Mouse (Mus musculus) 3134 (cell line): ENCODE measurements around the gene Gipr.
A peak's percentile ranks its signal among the peaks of the same experiment; 100 is the strongest.

Experiments used
- DNase-seq: peaks from one replicate; pipeline ENCODE4 v3.0.0-alpha.2; 2011; ENCODE audit warnings: low spot score; ENCODE audit not compliant: insufficient read length; ENCODE audit errors: extremely low read depth

Gipr gene

DNA sequence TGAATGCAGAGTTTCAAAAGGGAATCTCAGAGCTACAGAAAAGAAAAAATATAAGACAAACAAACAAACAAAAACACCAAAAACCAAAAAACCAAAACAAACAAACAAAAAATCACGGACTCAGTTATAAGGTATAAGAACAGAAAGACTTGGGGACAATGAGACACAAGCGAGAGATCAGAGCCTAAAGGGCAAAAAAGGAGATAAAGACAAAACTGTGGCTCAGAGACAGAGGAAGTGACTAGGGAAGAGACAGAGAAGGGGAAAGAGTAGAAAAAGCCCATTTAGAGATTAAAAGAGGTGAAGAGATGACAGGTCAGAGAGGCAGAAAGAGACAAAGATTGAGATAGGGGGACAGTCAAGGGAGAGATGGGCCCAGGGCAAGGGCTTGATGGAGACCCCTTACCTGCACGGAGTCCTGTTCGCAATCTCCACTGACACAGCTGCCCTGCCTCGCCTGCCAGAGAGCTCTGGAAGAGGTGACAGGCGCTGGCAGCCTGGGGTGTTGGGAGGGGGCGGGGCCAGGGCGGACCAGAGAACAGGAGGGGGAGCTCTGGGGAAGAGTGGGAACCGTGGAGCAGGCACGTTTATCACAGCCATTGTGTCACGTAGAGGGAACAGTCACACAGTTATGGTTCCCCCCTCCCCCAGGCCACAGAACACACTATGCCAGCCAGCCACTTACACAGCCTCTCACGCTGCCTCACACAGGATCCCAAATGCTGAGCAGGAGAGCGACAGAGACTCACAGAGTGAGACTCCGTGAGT lies at the start of gene Gipr:
Gene Gipr (minus strand): TSS at position 472 of the 768 bp plus-strand sequence.
- DNase-seq = no peak

DNA sequence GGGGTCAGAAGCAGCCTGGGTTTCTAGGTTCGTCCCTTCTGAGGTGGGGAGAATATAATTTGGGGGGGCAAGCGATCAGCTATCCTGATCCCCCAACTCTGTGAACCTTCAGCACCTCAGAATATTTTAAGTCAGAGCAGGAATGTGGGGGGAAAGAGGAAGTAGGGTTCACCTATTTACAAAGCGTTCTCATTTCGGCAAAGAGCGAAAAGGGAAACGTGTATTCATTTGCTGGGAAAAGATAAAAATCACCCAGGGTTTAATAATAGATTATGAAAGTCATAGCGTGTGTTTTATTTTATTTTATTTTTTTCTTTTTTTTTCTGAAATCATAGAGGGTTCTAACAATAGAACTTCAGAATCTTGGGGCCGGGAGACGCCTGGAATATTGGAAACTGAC lies 49.0 kb upstream of the Gipr start:
- DNase-seq = no peak

DNA sequence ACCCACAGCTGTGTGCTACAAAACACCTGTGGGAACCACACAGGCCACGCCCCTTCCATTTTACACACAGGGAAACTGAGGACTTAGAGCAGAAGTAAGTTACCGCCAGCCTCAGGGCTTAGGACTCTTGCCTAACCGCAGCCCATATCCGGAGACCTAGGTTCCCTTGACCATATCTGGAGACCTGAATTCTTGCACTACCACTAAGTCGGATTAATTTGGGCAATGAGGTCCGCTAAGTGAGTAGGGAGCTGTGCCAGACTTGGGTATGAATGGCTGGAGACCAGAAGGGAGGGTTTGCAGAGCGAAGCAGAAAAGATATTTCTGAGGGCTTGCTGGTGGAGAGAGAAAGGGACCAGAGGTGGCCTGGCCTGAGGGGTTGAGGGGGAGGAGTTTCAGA lies 48.4 kb upstream of the Gipr start:
- DNase-seq = no peak

DNA sequence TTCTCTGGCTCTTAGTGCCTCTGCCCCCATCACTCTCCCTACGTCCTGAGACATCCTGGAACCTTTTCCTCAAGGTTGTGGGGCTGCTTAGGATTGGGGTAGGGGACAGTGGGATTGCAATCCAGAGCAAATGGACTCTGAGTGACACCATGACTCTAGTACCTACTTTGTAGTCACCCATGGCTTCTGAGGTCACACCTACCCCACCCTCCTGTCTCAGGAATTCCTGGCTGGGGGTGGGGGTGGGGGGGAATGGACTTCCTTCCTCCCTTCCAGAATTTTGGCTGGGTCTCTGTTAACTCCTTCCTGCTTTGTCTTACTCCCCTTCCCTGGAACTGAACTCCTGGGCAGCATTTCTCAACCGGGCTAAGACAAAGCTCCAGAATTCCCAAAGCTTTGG lies 47.5 kb upstream of the Gipr start:
- no peak for DNase-seq

DNA sequence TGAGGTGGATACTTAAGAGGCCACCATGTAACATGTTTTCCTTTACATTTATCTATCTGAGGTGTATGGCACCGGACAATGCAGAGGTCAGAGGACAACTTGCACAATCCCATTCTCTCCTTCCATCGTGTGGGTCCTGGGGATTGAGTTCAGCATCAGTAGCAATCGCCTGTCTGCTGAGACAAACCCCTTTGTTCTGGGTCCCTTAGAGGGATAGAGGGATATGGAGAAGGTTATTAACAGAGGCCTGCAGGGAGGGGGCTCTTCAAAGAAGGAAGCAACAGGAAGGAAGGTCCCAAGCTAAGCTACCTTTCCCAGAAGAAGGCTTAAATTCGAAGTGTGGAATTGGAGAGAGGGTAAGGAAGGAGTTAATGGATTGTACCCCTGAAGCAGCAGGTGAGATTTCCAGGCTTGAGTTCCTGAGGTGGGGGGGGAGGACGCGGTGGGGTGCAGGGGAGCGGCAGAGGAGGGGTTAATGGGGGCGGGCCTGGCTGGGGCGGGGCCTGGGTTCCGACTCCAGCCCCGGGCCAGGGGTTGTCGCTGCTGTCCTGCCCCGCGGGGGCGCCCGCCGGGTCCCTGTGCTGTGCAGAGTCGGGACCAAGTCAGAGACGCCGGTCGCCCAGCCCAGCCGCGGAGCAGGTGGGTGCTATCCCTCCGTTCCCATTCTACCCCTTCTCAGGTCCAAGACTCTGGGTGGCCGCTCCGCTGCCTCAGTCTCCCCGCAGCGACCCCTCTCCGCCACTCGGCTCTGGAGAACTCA lies 46.2 kb upstream of the Gipr start, which contains the start of gene Gpr4:
Gene Gpr4 (plus strand): TSS at position 543 of the 760 bp plus-strand sequence.
- DNase-seq = no peak

DNA sequence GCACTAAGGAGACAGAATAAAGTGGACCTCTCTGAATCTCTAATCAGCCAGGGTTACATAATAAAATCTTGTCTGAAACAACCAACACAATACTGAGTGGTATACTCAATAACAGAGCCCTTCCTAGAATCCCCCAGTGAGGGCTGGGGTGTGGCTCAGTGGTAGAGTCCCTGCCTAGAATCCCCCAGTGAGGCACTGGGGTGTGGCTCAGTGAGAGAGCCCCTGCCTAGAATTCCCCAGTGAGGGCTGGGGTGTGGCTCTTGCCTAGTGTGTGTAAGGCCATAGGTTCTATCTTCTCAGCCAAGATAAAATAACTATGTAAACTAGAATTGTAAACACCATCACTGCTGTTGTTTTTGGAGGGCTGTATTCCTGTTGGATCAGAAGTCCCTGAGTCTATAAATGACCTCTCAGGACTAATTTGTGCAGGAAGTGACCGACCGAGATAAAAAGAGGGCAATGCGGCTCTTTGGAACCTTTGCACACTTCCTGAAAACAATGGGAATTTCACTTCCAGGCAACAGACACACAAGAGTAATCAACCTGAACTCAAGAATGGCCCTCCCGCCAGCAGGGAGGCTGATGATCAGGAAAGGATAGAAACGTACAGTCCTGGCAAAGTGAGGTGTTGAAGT lies 45.2 kb upstream of the Gipr start:
- DNase-seq = no peak

DNA sequence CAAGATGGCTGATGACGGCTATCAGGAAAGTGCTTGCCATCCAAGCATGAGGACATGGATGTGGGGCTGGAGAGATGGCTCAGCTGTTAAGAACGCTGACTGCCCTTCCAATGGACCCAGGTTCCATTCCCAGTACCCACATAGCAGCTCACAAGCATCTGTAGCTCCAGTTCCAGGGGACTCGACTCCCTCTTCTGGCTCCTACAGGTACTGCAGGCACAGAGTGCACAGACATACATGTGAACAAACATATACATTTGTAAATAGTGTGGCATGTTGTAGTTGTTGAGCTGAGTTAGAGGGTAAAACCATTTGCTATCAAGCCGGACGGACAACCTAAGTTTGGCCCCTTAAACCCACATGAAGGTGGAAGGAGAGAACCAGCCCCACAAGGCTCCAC lies 44.1 kb upstream of the Gipr start:
- no peak for DNase-seq

DNA sequence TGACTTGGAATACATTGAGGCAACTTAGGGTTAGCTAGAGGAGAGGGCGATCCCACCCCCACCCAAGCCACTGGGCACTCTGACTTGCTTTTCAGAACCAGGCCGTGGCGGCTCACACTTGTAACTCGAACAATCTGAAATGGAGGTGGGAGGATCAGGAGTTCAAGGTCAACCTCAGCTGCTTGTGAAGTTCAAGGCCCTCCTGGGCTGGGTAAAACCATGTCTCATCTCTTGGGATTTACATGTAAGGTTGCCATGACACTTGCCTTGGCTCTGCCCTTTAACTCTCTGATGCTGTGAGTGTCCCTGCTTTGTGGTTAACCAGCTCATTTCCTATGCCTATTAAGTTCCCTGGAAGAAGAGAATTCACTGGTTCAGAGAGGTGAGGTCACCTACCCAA lies 43.6 kb upstream of the Gipr start:
- no peak for DNase-seq

DNA sequence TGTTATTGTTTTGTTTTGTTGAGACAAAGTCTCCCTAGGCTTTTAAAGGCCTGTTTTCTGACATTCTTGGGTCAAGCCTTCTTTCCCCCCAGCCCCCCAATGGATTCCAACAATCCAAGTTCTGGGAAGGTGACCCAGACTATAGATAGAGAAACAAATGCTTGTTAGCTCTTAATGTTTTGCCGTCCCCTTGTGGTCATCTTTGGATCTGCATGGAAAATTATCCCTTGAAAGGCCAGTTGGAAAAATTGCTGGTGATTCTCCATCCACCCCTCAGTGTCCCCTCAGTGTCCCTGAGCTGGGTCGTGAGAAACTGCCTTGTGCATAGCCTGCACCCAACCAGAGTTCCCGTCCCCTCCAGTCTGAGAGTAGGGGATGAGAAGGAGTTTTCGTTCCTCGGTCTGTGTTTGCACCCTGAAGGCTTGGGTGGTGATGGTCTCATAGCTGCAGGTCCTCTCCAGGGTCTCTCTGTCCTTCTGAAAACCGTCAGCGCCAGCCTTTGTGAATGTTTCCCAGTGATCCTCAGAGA lies 43.1 kb upstream of the Gipr start:
- DNase-seq = no peak

DNA sequence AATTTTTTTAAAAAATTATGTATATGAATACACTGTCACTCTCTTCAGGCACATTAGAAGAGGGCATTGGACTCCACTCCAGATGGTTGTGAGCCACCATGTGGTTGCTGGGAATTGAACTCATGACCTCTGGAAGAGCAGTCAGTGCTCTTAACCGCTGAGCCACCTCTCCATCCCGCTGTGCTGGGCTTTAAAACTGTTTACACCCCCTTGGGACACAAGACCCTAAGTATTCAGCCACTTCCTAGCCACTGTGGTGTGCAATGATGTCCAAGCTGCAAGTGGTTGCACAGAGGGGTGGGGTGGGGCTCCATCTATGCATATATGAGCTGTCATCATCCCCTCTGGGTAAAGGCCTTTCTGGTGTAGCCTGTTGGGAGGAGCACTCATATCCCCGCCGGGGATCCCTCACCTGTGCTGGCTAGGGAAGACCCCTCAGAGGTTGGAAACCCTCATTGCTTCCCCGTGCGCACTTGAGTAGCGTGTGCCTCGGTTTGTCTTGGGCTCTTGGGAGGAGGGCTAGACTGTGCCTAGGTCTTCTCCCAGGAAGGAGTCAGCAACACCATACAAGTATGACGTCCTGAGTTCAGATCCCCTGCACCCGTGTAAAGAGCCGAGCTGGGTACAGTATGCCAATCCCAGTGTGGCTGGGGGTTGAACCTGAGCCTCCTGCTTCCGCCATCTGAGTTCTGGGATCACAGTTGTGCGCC lies 42.4 kb upstream of the Gipr start:
- no peak for DNase-seq

DNA sequence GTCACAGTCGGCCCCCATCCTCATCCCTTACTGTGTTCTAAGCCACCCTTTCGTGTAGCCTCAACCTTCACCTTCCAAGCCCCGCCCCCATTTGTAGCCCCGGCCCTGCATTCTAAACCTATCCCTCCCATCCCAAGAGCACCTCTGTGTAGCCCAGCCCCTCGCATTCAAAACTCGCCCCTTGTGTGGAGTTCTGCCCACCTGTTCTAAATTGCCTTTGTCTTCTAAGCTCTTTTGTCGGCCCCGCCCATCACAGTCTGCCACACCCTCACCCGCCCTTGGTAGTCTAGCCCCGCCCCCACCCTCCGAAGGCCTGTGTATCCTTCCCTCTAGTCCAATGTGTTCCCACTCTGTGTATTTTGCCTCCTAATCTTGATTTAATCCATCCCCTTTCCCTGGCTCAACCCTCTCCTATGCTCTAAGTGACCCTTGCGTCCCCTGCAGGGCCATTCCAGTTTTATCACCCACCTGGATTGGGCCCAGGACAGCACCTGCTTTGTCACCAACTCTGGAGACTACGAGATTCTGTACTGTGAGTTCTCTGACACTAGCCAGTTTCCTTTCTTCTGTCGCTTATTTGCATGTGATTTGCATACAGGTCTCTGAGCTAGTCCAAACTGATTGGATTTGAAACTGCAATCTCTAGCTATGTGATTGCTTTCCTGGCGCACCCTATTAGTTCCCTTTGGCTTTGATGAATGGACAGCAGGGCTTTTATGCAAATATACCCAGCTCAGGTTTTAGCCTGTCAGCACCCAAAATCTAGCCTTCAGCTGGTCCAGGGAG lies 36.3 kb upstream of the Gipr start:
- DNase-seq = no peak

DNA sequence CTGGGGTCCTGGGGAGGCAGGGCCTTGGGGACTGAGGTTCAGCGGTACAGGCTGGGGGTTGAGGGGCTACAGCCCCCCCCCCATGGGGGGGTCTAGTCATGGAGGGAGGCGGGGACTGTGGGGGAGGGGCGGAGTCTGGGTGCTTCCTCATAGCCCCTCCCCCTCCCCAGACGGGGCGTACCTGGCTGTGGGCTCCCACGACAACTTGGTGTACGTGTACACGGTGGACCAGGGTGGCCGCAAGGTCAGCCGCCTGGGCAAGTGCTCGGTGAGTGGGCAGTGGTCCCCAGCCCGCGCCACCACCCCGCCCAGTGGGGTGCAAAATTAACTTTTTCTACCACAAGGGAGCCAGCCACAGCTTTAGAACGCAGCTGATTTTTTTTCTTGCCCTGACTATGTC lies 35.7 kb upstream of the Gipr start:
- no peak for DNase-seq

DNA sequence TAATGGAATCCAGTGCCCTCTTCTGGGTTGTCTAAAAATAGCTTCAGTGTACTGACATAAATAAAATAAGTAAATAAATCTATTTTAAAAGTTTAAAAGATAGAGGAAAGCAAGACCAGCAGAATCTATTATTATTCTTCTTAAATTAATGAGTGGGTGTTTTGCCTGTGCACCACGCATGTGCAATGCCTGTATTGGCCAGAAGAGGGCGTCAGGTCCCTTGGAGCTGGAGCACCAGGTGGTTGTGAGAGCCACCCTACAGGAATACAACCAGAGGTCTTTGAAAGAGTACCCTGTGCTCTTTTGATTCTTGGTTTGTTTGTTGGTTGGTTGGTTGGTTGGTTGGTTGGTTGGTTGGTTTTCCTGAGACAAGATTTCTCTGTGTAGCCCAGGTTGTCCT lies 32.1 kb upstream of the Gipr start:
- no peak for DNase-seq

DNA sequence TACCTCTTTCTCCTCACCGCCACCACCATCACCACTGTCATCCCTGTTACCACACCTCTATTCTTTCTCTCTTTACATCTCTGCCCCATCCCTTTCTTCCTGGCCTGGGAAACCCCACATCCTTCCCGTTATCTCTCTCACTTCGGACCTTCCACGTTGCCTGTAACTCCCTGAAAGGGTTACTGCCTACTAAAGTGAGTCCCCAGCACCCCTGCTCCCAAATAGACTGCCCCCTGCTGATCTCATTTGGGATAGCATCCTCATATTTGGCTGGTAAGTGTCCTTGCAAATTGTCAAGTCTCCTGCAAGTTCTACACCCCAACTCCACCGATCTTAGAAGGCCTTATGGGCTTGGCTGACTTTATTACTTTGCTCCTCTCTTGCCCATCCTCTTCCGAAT lies 30.7 kb upstream of the Gipr start:
- no peak for DNase-seq

DNA sequence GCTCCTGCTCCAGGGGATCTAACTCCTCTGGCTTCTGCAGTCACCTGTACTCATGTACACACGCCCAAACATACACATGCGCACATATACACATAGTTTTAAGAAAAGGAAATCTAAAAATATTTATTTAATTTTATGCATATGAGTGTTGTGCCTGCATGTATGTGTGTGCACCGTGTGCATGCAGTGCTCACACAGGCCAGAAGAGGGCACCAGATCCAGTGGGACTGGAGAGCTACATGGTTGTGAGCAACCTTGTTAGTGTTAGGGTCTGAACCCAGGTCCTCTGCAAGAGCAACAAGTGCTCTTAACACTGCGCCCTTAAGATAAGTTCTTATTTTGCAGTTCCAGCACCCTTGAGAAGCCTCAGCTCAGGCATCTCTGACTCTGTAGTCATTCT lies 28.7 kb upstream of the Gipr start:
- DNase-seq = no peak

DNA sequence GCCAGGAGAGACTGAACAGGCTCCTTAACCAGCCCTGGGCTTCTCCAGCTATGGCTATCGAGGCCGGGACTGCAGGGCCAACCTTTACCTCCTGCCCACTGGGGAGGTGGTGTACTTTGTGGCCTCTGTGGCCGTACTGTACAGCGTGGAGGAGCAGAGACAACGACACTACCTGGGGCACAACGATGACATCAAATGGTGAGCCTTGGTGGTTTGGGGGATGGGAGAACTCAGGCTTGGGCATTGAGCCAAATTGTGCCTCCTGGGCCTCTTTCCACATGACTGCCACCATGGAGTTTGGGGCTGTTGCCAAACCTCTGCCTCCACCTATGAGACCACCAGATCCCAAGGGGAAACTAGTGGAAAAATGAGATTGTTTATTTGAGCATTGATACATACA lies 18.8 kb upstream of the Gipr start:
- no peak for DNase-seq

DNA sequence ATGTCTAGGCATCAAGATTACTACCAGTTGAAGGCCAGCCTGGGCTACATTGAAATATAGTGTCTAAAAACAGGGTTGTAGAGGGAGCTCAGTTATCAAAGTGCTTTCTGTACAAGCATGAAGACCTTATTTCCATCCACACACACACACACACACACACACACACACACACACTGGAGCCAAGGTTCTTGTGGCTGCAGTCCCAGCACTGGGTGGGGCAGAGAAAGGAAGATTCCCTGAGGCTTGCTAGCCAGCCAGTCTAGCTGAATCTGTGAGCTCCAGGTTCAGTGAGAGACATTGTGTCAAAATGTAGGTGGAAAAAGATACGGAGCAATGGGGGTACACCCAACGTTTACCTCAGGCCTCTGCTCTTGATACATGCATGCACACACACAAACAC lies 18.3 kb upstream of the Gipr start:
- peak; percentile 31 for DNase-seq

DNA sequence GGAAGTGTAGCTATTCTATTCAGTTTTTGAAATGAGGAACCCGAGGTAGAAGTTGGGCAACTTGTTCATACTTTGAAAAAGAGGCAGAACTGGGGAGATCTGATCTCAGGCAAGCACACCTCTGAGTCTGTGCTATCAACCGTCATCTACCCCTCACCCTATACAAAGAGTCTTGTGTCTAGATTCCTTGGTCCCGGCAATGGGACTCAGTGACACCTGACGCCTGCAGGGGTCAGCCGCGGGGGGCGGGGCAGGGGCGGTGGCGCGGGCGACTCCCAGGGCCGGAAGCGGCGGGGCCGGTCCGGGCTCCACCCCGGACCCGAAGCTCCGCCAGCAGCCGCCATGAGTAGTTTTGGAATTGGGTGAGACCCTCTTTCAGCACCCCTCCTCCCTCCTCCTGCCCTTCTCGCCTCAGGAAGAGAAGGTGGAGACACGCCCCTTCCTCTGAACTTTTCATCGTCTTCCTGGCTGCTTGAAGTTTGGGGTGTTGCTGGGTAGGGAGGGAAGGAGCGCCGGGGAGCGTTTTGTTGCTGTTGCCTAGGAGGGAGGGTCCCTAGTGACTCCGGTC lies 15.0 kb upstream of the Gipr start:
- DNase-seq = peak; percentile 50

DNA sequence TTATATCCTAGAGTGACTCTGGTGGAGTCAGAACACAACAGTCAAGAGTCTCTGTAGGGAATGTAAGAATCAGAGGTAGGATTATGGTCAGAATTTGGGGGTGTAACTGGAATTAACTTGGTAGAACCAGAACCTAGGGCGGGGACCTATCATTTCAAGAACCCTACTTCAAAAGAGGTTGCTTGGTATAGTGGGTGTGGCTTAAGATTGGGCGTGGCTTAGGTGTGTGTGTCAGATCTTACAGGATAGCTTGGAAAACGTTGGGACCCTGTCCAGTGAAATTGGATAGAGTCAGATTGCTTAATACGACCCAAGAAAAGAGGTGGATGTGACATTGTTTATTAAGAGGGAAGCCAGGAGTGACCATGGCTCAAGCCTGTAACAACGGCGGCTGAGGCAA lies 14.0 kb upstream of the Gipr start:
- no peak for DNase-seq

DNA sequence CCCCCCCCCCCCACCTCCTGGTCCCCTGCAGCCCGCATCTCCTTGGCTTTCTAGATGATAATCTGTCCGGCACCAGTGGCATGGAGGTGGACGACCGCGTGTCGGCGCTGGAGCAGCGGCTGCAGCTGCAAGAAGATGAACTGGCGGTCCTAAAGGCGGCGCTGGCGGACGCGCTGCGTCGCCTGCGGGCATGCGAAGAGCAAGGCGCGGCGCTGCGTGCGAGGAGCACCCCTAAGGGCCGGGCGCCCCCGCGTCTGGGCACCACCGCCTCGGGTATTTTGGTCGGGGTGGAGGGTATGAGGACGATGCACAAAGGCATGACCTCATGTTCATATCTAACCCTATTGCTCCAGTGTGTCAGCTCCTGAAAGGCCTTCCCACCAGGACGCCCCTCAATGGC lies 13.2 kb upstream of the Gipr start:
- no peak for DNase-seq
